Mouse (Mus musculus) right cerebral cortex, postnatal 36 days (tissue): ENCODE measurements around the gene Pdia6.

ENCODE experiments used
- DNase-seq, 2 experiments: peaks; one replicate each; pipeline ENCODE4 v3.0.0; 2022; ENCODE audit warnings: low spot score in 2 of 2, mixed read lengths in 1 of 2

The Pdia6 gene

GRCm38 (mm10) chr12:17265971-17266672 is at the start of gene Pdia6:
Pdia6 (plus strand) TSS chr12:17266545.
- peak; percentile 87 for DNase-seq

DNA sequence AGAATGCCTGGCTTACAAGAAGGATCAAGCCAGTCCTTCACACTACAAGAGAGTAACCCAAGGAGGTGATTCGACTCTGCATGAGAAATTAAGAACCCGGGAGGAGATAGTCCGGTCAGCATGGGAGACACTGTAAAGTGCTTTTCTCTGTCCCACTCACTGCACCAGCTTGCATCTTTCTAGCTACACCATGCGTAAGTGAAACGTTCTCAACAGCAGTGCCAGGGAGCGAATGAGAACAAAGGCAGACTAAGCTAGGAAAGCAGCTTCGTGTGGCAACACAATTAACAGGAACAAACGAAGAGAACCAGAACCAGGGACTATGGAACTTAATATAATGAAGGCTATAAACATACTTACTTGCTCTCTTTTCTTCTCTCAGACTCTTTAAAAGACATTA is 48.0 kb upstream of the Pdia6 start:
- DNase-seq, result no peak

DNA sequence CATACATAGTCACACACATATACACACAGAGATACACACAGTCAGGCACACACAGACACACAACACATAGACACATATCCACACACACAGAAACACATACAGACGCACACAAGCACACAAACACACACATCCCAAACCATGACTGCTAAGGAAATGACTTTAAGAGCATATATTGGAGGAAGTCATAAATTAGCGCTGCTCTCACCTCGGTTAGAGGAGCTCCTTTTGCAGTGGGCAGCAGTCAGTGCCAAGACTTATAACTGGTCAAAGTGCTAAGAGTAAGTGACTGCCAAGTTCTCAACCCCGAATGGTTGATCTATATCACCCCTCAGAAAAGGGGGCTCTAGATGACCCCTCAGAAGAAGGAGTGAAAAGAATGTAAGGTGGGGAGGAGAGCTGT is 47.2 kb upstream of the Pdia6 start:
- DNase-seq, result no peak

- no peak for DNase-seq
These were observed 45.7 kb upstream of the Pdia6 start for GRCm38 (mm10) chr12:17220631-17221030.

GRCm38 (mm10) chr12:17221891-17222428 is 44.4 kb upstream of the Pdia6 start:
- DNase-seq, result no peak

DNA sequence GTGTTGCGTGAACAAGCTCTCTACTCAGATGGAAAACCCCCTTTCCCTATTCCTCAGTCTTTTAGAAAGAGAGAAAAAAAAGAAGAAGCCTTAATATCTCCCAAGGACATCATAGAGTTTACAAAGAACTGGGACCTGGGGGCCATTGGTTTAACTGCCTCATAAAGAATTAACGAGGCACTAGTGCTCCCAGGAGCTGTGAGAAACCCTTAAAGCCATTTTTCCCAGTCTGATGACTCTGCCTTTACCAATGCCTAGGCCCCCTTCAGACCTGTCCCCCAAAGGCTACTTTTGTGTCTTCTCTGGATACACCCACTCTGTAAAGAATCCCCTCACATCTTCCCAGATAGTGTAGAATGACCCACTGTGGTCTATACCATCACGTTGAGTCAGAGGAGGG is 43.3 kb upstream of the Pdia6 start:
- no peak for DNase-seq

- DNase-seq, result no peak
These were observed 41.3 kb upstream of the Pdia6 start for GRCm38 (mm10) chr12:17225012-17225411.

GRCm38 (mm10) chr12:17227903-17228302 is 38.4 kb upstream of the Pdia6 start:
- DNase-seq, result peak; percentile 66 to 86

- no peak for DNase-seq
These were observed 35.8 kb upstream of the Pdia6 start for GRCm38 (mm10) chr12:17230581-17230980.

DNA sequence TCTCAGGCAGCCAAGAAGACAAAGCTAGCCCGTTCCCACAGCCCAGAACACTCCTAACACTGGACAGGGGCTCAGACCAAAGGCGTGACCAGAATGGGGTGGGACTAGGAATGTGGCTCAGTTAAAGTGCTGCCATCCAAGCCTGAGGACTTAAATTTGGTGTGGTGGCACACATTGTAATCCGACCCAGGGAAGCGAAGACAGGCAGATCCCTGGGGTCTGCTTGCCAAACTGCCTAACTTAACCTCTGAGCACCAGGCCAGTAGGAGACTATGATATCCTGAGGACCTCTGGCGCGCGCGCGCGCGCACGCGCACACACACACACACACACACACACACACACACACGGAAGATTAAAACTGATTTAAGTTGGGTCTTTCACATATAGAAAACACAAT is 34.8 kb upstream of the Pdia6 start:
- DNase-seq, result no peak

- DNase-seq, result no peak
These were observed 30.6 kb upstream of the Pdia6 start for GRCm38 (mm10) chr12:17235535-17236313.

DNA sequence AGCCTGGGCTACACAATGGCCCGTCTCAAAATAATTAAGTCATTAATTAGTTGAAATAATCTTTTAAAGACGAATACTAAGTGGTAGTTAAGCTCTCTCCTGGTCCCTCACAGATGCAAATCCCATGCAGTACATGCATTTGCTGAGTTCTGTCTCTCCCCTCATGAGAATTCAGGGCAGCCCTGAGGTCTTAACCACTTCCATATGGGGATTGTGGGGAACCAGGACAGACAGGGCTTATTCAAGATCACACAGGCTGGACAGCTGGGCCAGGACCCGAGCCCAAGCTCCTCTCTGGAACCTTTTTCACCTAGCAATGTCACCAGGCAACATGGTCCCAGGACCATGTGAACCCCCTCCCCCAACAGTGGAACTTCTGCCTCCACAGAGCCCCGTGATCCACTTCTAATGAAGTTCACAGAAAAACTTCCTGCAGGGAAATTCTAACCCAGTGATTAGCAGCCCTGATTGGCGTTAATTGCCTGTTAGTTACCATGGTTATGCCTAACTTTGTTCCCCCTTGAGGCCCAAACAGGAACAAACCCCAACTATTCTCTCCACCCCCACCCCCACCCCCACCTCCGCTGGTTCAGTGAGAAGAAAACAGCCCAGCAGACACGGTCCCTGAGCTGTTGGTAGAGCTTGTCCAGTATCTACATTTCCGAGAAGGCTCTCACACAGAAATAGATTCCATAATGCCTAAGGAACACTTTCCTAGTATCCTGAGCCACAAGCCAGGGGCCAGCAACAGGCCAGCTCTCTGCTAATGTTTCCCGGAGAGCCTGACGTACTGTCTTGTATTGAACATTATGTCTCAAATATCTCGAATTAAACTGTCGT is 27.5 kb upstream of the Pdia6 start:
- DNase-seq, result no peak

GRCm38 (mm10) chr12:17239428-17239688 is 27.0 kb upstream of the Pdia6 start:
- DNase-seq, result no peak

GRCm38 (mm10) chr12:17241016-17241415 is 25.3 kb upstream of the Pdia6 start:
- no peak for DNase-seq

- DNase-seq, result peak in 1 of 2 experiments; percentile 64
These were observed 24.7 kb upstream of the Pdia6 start for GRCm38 (mm10) chr12:17241614-17242013.

DNA sequence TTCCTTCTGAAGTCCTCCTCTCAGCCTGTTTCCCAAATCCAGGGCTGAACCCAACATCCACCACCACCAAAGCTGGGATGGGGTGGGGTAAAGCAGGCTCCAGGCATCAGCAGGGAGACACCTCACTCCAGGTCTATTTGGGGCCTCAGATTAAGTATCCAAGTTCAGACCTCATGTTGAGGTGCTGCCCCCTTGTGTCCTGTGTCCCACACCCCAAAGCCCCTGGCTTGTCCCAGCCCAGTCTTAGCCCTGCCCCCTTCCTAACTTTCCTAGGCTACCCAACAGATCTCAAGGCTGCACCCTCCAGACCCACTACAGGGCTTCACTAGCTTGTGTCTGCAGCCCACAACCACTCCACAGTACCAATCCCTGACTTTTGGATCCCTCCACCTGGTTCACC is 24.3 kb upstream of the Pdia6 start:
- no peak for DNase-seq

- DNase-seq, result no peak
These were observed 15.4 kb upstream of the Pdia6 start for GRCm38 (mm10) chr12:17250962-17251361.

DNA sequence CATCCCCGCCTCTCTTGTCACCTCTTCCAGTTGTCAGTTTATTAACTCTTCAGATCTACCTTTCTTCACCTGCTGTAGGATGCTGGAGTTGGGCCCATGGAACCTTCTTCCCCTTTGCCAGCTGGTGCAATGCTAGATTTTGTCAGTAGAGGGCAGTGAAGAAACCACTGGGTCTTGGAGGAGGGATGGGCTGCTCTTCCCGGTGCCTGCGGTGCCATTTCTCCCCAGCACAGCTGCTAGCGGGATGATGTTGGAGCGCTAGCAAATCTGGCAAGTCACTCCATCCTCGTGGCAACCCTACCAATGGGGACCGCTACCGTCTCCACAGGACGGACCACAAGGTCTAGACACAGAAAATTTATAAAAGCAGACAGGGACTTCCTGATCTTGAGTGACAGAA is 13.3 kb upstream of the Pdia6 start:
- DNase-seq, result no peak

DNA sequence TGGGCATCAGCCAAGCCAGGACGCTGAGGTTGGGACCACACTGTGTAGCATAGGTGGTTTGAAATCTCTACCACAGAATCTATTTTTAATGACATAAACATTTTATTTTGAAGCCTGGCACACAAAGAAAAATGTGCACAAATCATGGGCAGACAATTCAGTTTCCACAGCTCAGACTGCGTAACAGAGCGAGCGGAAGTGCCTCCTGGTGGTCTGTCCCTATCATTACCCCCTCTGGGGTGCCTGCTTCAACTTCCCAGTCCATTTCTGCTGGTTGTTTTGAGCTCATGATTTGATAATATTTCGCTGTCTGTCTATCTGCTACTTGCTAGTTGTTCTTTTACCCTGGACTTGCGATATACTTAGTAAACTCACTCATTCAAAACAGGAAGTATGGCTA is 10.7 kb upstream of the Pdia6 start:
- DNase-seq, result no peak

- no peak for DNase-seq
These were observed 9.4 kb upstream of the Pdia6 start for GRCm38 (mm10) chr12:17256905-17257304.

- DNase-seq, result no peak
These were observed 7.9 kb upstream of the Pdia6 start for GRCm38 (mm10) chr12:17258431-17258830.

DNA sequence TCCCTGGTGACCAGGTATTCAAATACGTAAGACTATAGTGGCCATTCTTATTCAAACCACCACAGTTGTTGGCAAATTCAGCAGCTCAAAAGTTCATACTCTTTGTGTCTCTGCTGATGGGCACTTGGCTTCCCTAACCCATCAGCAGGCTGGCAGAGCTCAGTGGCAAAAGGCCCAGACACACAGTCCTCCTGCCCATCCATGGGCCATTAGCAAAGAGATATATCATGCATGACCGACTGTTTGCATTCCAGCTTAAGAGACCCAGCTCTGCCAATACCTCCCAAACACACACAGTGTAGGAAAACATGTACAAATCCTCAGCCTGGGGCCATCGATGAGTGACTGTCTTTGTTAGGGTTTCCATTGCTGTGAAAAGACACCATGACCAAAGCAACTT is 5.3 kb upstream of the Pdia6 start:
- no peak for DNase-seq
